Mouse (Mus musculus) lung, postnatal 0 days (tissue): Measurements from ENCODE around the gene Plpp3. TPM values are rescaled to one million over a fixed set of nuclear protein-coding genes. Genes with fewer than 3 reads are reported as not detected.

Experiments
- ATAC-seq: fragments of 200-750 bp; cut with Nextera tagmentation; 2 replicates; pipeline ENCODE4 v1.8.0; 2017; ENCODE audit warnings: moderate library complexity
- DNase-seq: peaks from one replicate; pipeline ENCODE4 v3.0.0-alpha.2; 2016; ENCODE audit warnings: low spot score
- H3K27ac ChIP-seq: fragments of 300-500 bp; sonication (generic); 2 replicates; pipeline ENCODE4 v1.5.1; 2014; ENCODE audit warnings: antibody characterized with exemption, mild to moderate bottlenecking, low read length, mixed read lengths
- H3K27me3 ChIP-seq: fragments of 300-500 bp; sonication (generic); replicated peaks from 2 replicates; pipeline ENCODE4 v1.6.1; 2014; ENCODE audit warnings: low read length, mixed read lengths; ENCODE audit not compliant: insufficient read depth
- H3K36me3 ChIP-seq: fragments of 300-500 bp; sonication (generic); 2 replicates; pipeline ENCODE4 v1.6.1; 2014; ENCODE audit warnings: low read length, mixed read lengths; ENCODE audit not compliant: insufficient read depth
- H3K4me1 ChIP-seq: fragments of 300-500 bp; sonication (generic); 2 replicates; pipeline ENCODE4 v1.6.1; 2014; ENCODE audit warnings: antibody characterized with exemption, low read depth, low read length, mixed read lengths; ENCODE audit not compliant: insufficient read depth
- H3K4me2 ChIP-seq: fragments of 300-500 bp; sonication (generic); replicated peaks from 2 replicates; pipeline ENCODE4 v1.6.1; 2014; ENCODE audit warnings: low read depth, mild to moderate bottlenecking, low read length, moderate library complexity, mixed read lengths
- H3K4me3 ChIP-seq: fragments of 300-500 bp; sonication (generic); 2 replicates; pipeline ENCODE4 v1.5.1; 2014; ENCODE audit warnings: low read depth, low read length
- H3K9ac ChIP-seq: fragments of 300-500 bp; sonication (generic); replicated peaks from 2 replicates; pipeline ENCODE4 v1.6.1; 2014; ENCODE audit warnings: low read depth, mild to moderate bottlenecking
- H3K9me3 ChIP-seq: fragments of 300-500 bp; sonication (generic); 2 replicates; pipeline ENCODE4 v1.6.1; 2016; ENCODE audit warnings: low read length, mixed read lengths
- CTCF ChIP-seq: IDR thresholded peaks from 2 replicates; pipeline ENCODE4 v1.5.1; 2016; ENCODE audit warnings: antibody characterized with exemption, mild to moderate bottlenecking
- EP300 ChIP-seq: IDR thresholded peaks from 2 replicates; pipeline ENCODE4 v1.6.1; 2016; ENCODE audit warnings: antibody characterized with exemption, mild to moderate bottlenecking, control low read depth
- WGBS: fragments of 180-500 bp; shearing (Covaris S2); extraction: QIAGEN DNeasy Blood & Tissue Kit; methylation state at CpG from one replicate; pipeline ENCODE4 v1.1.7; 2014; 5-methylcytosine and 5-hydroxymethylcytosine counted together
- polyA plus RNA-seq: library from polyadenylated mRNA; unstranded; fragments of >200 nt; fragmentation: Nextera tagmentation; extraction: Ambion mirVana; gene quantifications from 2 replicates; pipeline ENCODE4 v1.2.1, GENCODE M21; 2015

The Plpp3 gene
- polyA plus RNA-seq, 1 experiment from 2014 or later, result 134 TPM

DNA sequence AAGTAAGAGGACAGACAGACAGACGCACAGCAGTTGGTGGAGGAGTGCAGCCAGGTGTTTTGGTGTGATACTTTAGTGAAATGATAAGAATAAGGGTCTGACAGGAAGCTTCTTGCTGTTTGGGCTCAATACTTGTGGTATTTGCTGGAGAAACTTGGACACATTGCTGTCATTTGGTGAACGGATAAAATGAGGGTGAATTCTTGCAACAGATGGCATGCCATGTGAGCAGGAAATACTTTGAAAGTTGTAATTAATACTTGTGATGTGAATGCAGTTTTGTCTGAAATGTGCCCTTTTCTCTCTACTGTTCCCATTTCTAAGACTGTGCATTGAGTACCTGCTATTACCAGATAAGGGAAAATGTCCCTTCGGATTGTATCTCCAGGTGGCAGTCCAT is 14.3 kb downstream of the Plpp3 start:
- Histone ChIP-seq H3K4me1 (peaks cover 6% of the 10 kb centered on the region; the same call in 1 of the 2 replicates), H3K9ac (no peak overlapping the region), H3K27me3 (no peaks in the 10 kb centered on the region), H3K9me3 (no peaks in the 10 kb centered on the region), H3K4me2 (no peak overlapping the region), H3K4me3 (no peak overlapping the region), H3K36me3 (no peaks in the 10 kb centered on the region), H3K27ac (no peak overlapping the region)
- ATAC-seq (no peak), DNase-seq (no peak)
- no peak for TF ChIP-seq CTCF
- no peak for TF ChIP-seq EP300
- WGBS, result 66% methylated on average over 3 of the region's 3 CpGs

DNA sequence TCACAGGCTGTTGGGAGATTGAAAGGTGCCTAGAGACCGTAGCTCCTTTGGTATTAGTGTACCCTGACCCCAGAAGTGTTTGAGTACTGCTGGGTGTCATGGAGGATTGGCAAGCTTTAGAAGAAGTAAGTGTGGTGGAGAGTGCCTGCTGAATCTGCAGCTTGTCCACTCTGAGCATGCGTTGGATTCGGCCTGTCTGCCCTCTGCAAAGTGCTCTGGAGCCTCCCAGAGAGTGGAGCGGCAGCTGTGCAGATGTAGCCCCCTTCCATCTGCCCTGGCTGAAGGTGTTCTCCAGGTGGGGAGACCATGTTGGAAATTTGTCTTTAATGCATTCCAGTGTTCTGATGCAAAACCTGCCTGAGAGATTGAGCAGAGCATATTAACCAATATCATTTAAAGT is 17.6 kb downstream of the Plpp3 start:
- no peak overlapping the region for H3K9ac ChIP-seq
- H3K4me3 ChIP-seq, result no peak overlapping the region
- no peak overlapping the region for H3K27ac ChIP-seq
- no peak for TF ChIP-seq CTCF
- no peak for TF ChIP-seq EP300
- H3K9me3 ChIP-seq, result no peaks in the 10 kb centered on the region
- no peak overlapping the region for H3K4me2 ChIP-seq
- ATAC-seq (no peak), DNase-seq (no peak)
- WGBS, result 68% methylated on average over 4 of the region's 4 CpGs
- no peaks in the 10 kb centered on the region for H3K27me3 ChIP-seq
- no peaks in the 10 kb centered on the region for H3K36me3 ChIP-seq
- no peaks in the 10 kb centered on the region; the same call in 1 of the 2 replicates for H3K4me1 ChIP-seq

DNA sequence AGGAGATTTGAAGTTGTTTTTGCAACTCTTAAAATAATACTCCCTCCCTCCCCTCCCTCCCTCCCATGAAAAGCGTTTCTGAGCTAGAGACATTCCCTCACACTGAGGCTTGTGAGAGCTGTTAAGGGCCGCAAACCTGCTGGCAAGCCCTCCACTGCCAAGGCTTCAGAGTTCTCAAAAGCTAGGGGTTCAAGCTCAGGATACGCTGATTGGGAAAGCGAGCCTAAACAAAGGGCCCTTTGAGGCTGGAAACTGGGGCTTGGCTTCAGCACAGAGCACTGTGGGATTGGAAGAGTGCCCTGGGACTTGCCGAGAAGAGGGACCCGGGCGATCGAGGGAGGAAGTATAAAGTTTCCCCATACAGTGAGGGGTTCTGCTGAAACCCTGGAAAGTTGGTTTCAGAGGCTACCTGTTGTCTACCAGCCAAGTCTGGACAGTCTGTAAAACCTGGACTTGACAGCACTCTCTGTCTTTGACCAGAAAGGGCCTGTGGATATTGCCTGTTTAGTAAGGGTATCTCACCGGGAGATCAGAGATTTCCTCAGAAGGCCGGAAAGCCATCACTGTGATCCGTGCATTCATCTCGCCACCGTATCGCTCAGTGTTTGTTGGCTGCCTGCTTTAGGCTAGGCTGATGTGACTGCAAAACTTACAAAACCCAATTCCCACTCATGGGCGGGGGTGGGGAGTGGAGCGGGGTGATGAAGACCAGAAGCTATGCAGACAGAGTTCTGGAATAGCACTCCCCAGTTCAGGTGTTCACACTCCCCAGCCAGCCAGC is 18.3 kb downstream of the Plpp3 start:
- H3K9ac ChIP-seq, result no peak overlapping the region
- 70% methylated on average over 16 of the region's 16 CpGs for WGBS
- no peak overlapping the region for H3K4me3 ChIP-seq
- no peaks in the 10 kb centered on the region for H3K27me3 ChIP-seq
- no peak overlapping the region for H3K27ac ChIP-seq
- H3K4me2 ChIP-seq, result no peak overlapping the region
- no peak for TF ChIP-seq EP300
- no peak for TF ChIP-seq CTCF
- ATAC-seq (no peak), DNase-seq (no peak)
- no peaks in the 10 kb centered on the region for H3K9me3 ChIP-seq
- no peaks in the 10 kb centered on the region; the same call in 1 of the 2 replicates for H3K4me1 ChIP-seq
- H3K36me3 ChIP-seq, result no peaks in the 10 kb centered on the region

DNA sequence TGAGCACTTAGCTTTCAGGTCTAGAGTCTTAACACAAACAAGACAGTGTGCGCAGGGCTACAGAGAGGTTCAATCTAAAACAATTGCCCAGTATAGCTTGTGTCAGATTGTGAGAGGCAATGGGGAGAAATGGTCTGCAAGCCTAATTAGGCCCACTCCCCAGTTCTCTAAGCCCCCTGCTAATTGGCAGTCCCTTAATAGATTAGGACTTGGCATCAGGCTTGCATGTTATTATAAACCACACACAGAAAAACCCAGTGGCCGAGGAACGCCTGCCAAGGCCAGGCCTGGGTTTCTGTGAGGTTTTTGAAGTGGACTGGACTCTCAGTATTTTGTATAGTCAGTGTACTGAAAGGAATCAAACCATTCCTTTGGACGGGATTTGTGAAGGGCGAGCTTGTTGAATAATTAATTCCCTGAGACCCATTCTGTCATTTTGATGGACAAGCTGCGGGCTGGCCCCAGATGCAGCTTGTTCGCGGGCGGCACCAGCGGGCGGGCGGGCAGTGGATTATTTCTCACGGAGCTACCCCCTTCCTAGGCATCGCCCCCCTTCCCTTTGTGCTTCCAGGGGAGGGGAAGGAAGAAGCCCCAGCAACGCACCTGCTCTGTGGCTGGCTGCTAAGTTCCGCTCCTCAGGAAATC is 24.0 kb downstream of the Plpp3 start:
- DNase-seq (no peak), ATAC-seq (no peak)
- WGBS, result 59% methylated on average over 15 of the region's 16 CpGs
- TF ChIP-seq EP300 (no peak), CTCF (no peak)
- Histone ChIP-seq H3K36me3 (no peaks in the 10 kb centered on the region), H3K9ac (no peak overlapping the region), H3K9me3 (no peaks in the 10 kb centered on the region), H3K4me1 (0 out of 2 replicates have a peak, but pooled peaks cover 3% of the 10 kb centered on the region), H3K27ac (no peak overlapping the region), H3K4me3 (no peak overlapping the region), H3K27me3 (no peaks in the 10 kb centered on the region), H3K4me2 (no peak overlapping the region)

DNA sequence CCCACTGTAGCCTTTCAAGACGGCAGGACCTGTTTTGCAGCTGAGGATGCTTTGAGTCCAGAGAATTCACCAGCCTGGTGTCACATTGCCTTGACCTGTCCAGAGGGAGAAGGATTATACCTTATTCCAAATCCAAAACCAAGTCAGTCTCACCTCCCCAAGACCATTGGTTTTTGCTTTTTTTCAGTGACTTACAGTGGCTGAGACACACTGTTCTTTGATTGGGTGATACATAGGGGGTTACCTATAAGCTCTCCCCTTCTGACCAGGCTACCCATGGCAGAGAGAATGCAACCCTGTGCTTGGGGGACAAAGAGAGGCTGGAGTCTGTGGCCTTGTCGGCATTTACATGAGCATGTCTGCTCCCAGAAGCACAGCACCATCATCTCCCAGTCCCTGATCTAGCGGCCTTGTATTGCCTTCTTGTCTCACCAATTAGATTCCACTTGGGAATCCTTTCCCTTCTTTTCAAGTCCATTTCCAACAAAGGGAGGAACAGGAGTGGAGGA is 24.6 kb downstream of the Plpp3 start:
- H3K4me1 ChIP-seq, result 0 out of 2 replicates have a peak, but pooled peaks cover 3% of the 10 kb centered on the region
- H3K4me2 ChIP-seq, result no peak overlapping the region
- no peak overlapping the region for H3K27ac ChIP-seq
- H3K9ac ChIP-seq, result no peak overlapping the region
- WGBS, result 55% methylated on average over 3 of the region's 3 CpGs
- no peak for DNase-seq
- H3K27me3 ChIP-seq, result no peaks in the 10 kb centered on the region
- H3K4me3 ChIP-seq, result no peak overlapping the region
- H3K36me3 ChIP-seq, result no peaks in the 10 kb centered on the region
- no peak for TF ChIP-seq EP300
- no peak for TF ChIP-seq CTCF
- ATAC-seq, result no peak
- no peaks in the 10 kb centered on the region for H3K9me3 ChIP-seq

DNA sequence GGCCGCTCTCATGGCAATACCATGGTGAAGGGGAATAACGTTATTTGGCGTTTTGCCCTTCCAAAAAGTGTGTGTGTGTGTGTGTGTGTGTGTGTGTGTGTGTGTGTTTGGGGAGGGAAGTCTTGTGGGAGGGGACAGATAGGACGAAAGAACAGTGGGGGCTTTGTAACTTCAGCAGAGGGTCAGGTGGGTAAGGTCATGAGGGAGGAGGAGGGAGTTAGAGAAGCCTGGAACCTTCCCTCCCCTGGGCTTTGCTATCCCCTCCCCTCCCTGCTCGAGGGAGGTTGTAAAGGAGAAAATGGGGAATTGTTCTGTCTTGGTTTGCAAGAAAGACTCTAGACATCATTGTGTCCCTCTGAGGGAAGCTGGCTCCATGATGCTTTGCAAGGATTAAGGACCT is 25.1 kb downstream of the Plpp3 start:
- WGBS, result 57% methylated on average over 5 of the region's 5 CpGs
- H3K9ac ChIP-seq, result no peak overlapping the region
- TF ChIP-seq EP300, result no peak
- no peaks in the 10 kb centered on the region for H3K27me3 ChIP-seq
- H3K36me3 ChIP-seq, result no peaks in the 10 kb centered on the region
- no peak overlapping the region for H3K4me3 ChIP-seq
- H3K27ac ChIP-seq, result no peak overlapping the region
- H3K4me2 ChIP-seq, result no peak overlapping the region
- peaks cover 4% of the 10 kb centered on the region; the same call in 1 of the 2 replicates for H3K4me1 ChIP-seq
- ATAC-seq, result no peak
- DNase-seq, result no peak
- H3K9me3 ChIP-seq, result no peaks in the 10 kb centered on the region
